Mouse (Mus musculus): ENCODE results near the gene Samd14.

DNA sequence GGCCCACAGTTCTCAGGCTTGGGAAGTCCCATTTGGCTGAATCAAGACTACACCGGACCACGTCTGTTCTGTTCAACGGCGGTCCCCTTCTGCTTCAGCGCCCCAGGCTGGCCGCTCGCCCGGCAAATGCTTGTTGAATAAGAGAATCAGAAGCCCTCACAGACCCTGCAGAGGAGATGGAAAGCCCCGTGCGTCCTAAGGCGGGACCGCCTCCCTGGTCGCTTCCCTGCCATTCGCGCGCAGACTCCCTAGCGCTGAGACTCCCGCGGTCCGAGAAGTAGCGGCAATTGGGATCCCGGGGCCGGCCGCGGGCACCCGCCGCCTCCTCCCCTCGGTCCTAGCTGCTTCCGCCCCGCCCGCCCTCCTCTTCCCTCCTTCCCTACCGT lies at the start of gene Samd14:
- TF ChIP-seq CTCF (IDR thresholded peaks at IDR 0.05; ENCODE audit: borderline replicate concordance, control insufficient read depth, extremely low read depth, insufficient read depth, low read length, poor library complexity) (no peak), POLR2A (IDR thresholded peaks at IDR 0.05; ENCODE audit: control insufficient read depth, extremely low read depth, insufficient read depth, low read length, poor library complexity) (no peak)

All from thymus, adult 2 months (tissue).